Mouse (Mus musculus): ENCODE measurements around the gene Mocs2. TPM values are rescaled to one million over a fixed set of nuclear protein-coding genes. Genes with fewer than 3 reads are reported as not detected.

Gene Mocs2
- polyA plus RNA-seq, 1 experiment from 2014 or later: 92.6 TPM

DNA sequence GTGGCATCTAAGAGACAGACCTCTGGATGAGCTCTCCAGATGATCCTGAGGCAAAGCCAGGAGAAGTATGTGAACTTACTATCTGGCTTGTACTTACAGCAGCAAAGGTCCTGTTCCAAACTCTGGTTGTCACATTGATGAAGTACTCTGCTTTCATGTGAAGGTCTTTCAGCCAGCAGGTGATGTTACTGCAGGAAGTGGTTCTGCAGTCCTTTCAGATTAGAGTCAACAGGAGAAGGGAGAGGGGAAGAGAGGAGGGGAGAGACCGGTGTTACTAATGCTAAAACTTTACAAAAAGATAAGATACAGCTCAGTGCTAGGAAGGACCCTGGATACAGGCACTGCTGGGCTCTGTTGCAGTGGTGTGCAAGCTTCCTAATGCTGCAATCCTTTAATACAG lies 25.3 kb downstream of the Mocs2 start:
- DNase-seq (ENCODE audit: low spot score) (no peak), ATAC-seq (replicated peaks; ENCODE audit: low FRiP score, low TSS enrichment, low read depth) (no peak)
- H3K4me3 ChIP-seq (ENCODE audit: low read depth, low read length): no peak overlapping the region
- 0 out of 2 replicates have a peak, but pooled peaks cover 4% of the 10 kb centered on the region for H3K4me1 ChIP-seq (replicated peaks; ENCODE audit: control insufficient read depth, insufficient read depth, low read length)
- no peak overlapping the region for H3K9ac ChIP-seq (ENCODE audit: low read length)
- no peak overlapping the region for H3K27ac ChIP-seq (ENCODE audit: low read depth)
- 37% methylated on average over 1 of the region's 1 CpGs for WGBS
- no peak overlapping the region for H3K4me2 ChIP-seq (ENCODE audit: low read length)
- H3K36me3 ChIP-seq (ENCODE audit: control insufficient read depth, insufficient read depth, low read length): no peaks in the 10 kb centered on the region
- no peaks in the 10 kb centered on the region for H3K27me3 ChIP-seq (replicated peaks; ENCODE audit: control insufficient read depth, insufficient read depth, low read length)
- no peaks in the 10 kb centered on the region for H3K9me3 ChIP-seq (ENCODE audit: control insufficient read depth, low read length)

GRCm38 (mm10) chr13:114845804-114846203 lies 27.8 kb downstream of the Mocs2 start:
- H3K36me3 ChIP-seq (ENCODE audit: control insufficient read depth, insufficient read depth, low read length): no peaks in the 10 kb centered on the region
- H3K9me3 ChIP-seq (ENCODE audit: control insufficient read depth, low read length): no peaks in the 10 kb centered on the region
- DNase-seq (ENCODE audit: low spot score): no peak
- H3K27ac ChIP-seq (ENCODE audit: low read depth): no peak overlapping the region
- no peak overlapping the region for H3K9ac ChIP-seq (ENCODE audit: low read length)
- H3K4me1 ChIP-seq (replicated peaks; ENCODE audit: control insufficient read depth, insufficient read depth, low read length): no peaks in the 10 kb centered on the region
- WGBS: 89% methylated on average over 6 of the region's 6 CpGs
- no peak overlapping the region for H3K4me2 ChIP-seq (ENCODE audit: low read length)
- no peak for ATAC-seq (replicated peaks; ENCODE audit: low FRiP score, low TSS enrichment, low read depth)
- no peak overlapping the region for H3K4me3 ChIP-seq (ENCODE audit: low read depth, low read length)
- no peaks in the 10 kb centered on the region for H3K27me3 ChIP-seq (replicated peaks; ENCODE audit: control insufficient read depth, insufficient read depth, low read length)

DNA sequence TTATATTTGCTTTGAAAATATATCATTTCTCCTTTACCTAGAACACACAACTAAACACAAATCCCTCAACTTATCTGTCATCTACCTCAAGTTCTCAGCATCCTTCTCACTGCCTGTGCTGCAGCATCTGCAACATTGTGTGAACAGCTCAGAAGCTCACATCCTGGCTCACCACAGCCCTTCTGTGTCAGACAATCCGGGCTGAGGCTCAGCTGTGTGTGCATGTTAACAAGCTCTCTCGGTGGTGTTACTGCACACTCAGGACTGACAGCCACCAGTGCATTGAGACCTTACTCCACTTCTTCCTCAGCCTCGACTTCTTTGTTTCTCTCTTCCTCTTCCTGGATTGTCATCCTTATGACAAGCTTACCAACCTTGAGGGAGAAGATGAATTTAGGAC lies 30.9 kb downstream of the Mocs2 start:
- DNase-seq (ENCODE audit: low spot score): no peak
- Histone ChIP-seq H3K27ac (ENCODE audit: low read depth) (no peak overlapping the region), H3K9me3 (ENCODE audit: control insufficient read depth, low read length) (no peaks in the 10 kb centered on the region), H3K4me3 (ENCODE audit: low read depth, low read length) (no peak overlapping the region), H3K36me3 (ENCODE audit: control insufficient read depth, insufficient read depth, low read length) (no peaks in the 10 kb centered on the region), H3K4me2 (ENCODE audit: low read length) (no peak overlapping the region), H3K9ac (ENCODE audit: low read length) (no peak overlapping the region), H3K27me3 (replicated peaks; ENCODE audit: control insufficient read depth, insufficient read depth, low read length) (no peaks in the 10 kb centered on the region), H3K4me1 (replicated peaks; ENCODE audit: control insufficient read depth, insufficient read depth, low read length) (no peaks in the 10 kb centered on the region)
- no peak for ATAC-seq (replicated peaks; ENCODE audit: low FRiP score, low TSS enrichment, low read depth)
- 81% methylated on average over 3 of the region's 3 CpGs for WGBS

- peak; percentile 55; the same call in 1 of the 2 replicates for ATAC-seq (replicated peaks; ENCODE audit: low FRiP score, low TSS enrichment, low read depth)
- no peaks in the 10 kb centered on the region for H3K36me3 ChIP-seq (ENCODE audit: control insufficient read depth, insufficient read depth, low read length)
- WGBS: 70% methylated on average over 6 of the region's 6 CpGs
- no peak overlapping the region for H3K4me2 ChIP-seq (ENCODE audit: low read length)
- no peaks in the 10 kb centered on the region for H3K27me3 ChIP-seq (replicated peaks; ENCODE audit: control insufficient read depth, insufficient read depth, low read length)
- no peak overlapping the region for H3K4me3 ChIP-seq (ENCODE audit: low read depth, low read length)
- DNase-seq (ENCODE audit: low spot score): no peak
- H3K4me1 ChIP-seq (replicated peaks; ENCODE audit: control insufficient read depth, insufficient read depth, low read length): peaks cover 6% of the 10 kb centered on the region; the same call in 1 of the 2 replicates
- H3K27ac ChIP-seq (ENCODE audit: low read depth): peak overlapping the region; percentile 38; the same call in 1 of the 2 replicates
- no peak overlapping the region for H3K9ac ChIP-seq (ENCODE audit: low read length)
- no peaks in the 10 kb centered on the region for H3K9me3 ChIP-seq (ENCODE audit: control insufficient read depth, low read length)
Observed at GRCm38 (mm10) chr13:114852264-114853111, 34.5 kb downstream of the Mocs2 start.

DNA sequence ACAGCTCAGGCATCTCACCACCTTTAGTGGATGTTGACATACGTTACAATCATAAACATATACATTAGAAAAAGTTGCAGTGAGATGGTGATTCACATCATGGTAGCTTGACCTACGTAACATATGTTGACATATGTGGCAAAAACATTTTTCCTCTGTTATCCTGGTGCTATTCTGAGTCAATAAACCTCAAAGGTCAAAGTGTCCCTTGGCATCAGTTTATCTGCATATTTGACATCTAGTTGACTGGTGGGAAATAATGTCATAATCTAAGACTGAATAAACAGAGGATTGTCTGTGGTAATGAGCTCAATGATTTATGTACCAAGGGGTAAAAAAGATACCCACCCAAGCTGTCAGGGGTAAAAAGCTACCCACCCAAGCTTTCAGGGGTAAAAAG lies 35.1 kb downstream of the Mocs2 start:
- Histone ChIP-seq H3K27ac (ENCODE audit: low read depth) (no peak overlapping the region), H3K4me3 (ENCODE audit: low read depth, low read length) (no peak overlapping the region), H3K9ac (ENCODE audit: low read length) (no peak overlapping the region), H3K36me3 (ENCODE audit: control insufficient read depth, insufficient read depth, low read length) (no peaks in the 10 kb centered on the region), H3K27me3 (replicated peaks; ENCODE audit: control insufficient read depth, insufficient read depth, low read length) (no peaks in the 10 kb centered on the region), H3K4me2 (ENCODE audit: low read length) (no peak overlapping the region), H3K4me1 (replicated peaks; ENCODE audit: control insufficient read depth, insufficient read depth, low read length) (peaks cover 6% of the 10 kb centered on the region; the same call in 1 of the 2 replicates), H3K9me3 (ENCODE audit: control insufficient read depth, low read length) (no peaks in the 10 kb centered on the region)
- 84% methylated on average over 2 of the region's 2 CpGs for WGBS
- no peak for ATAC-seq (replicated peaks; ENCODE audit: low FRiP score, low TSS enrichment, low read depth)
- DNase-seq (ENCODE audit: low spot score): no peak

DNA sequence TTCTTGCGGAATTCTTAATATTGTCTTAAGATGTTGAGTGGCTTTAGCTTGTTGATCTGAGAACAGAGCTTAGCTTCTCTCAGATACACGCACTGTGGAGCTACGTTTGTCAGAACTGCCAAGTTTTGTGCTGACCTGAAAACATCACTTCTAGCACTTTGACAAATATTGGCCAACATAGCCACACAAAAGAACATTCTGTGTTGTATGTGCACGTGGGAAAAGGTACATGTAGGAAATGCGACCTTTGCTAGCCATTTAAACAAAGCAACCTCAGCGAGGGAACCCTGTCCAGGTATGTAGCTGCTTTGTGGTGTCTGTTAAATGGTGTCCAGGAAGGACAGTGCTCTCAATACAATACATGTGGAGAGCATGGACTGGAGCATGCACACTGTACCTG lies 36.0 kb downstream of the Mocs2 start:
- Histone ChIP-seq H3K27ac (ENCODE audit: low read depth) (no peak overlapping the region), H3K4me2 (ENCODE audit: low read length) (no peak overlapping the region), H3K9me3 (ENCODE audit: control insufficient read depth, low read length) (no peaks in the 10 kb centered on the region), H3K36me3 (ENCODE audit: control insufficient read depth, insufficient read depth, low read length) (no peaks in the 10 kb centered on the region), H3K4me3 (ENCODE audit: low read depth, low read length) (no peak overlapping the region), H3K4me1 (replicated peaks; ENCODE audit: control insufficient read depth, insufficient read depth, low read length) (peaks cover 6% of the 10 kb centered on the region; the same call in 1 of the 2 replicates), H3K27me3 (replicated peaks; ENCODE audit: control insufficient read depth, insufficient read depth, low read length) (no peaks in the 10 kb centered on the region), H3K9ac (ENCODE audit: low read length) (no peak overlapping the region)
- WGBS: 85% methylated on average over 6 of the region's 6 CpGs
- ATAC-seq (replicated peaks; ENCODE audit: low FRiP score, low TSS enrichment, low read depth): no peak
- DNase-seq (ENCODE audit: low spot score): no peak

- no peak overlapping the region for H3K4me2 ChIP-seq (ENCODE audit: low read length)
- WGBS: 92% methylated on average over 3 of the region's 3 CpGs
- no peak overlapping the region for H3K4me3 ChIP-seq (ENCODE audit: low read depth, low read length)
- ATAC-seq (replicated peaks; ENCODE audit: low FRiP score, low TSS enrichment, low read depth): no peak
- no peaks in the 10 kb centered on the region for H3K9me3 ChIP-seq (ENCODE audit: control insufficient read depth, low read length)
- H3K27ac ChIP-seq (ENCODE audit: low read depth): no peak overlapping the region
- peaks cover 6% of the 10 kb centered on the region; the same call in 1 of the 2 replicates for H3K4me1 ChIP-seq (replicated peaks; ENCODE audit: control insufficient read depth, insufficient read depth, low read length)
- H3K27me3 ChIP-seq (replicated peaks; ENCODE audit: control insufficient read depth, insufficient read depth, low read length): no peaks in the 10 kb centered on the region
- no peak for DNase-seq (ENCODE audit: low spot score)
- no peaks in the 10 kb centered on the region for H3K36me3 ChIP-seq (ENCODE audit: control insufficient read depth, insufficient read depth, low read length)
- no peak overlapping the region for H3K9ac ChIP-seq (ENCODE audit: low read length)
Observed at GRCm38 (mm10) chr13:114854428-114854827, 36.4 kb downstream of the Mocs2 start.

GRCm38 (mm10) chr13:114855573-114856268 lies 37.7 kb downstream of the Mocs2 start:
- Histone ChIP-seq H3K9me3 (ENCODE audit: control insufficient read depth, low read length) (no peaks in the 10 kb centered on the region), H3K27ac (ENCODE audit: low read depth) (no peak overlapping the region), H3K9ac (ENCODE audit: low read length) (no peak overlapping the region), H3K4me1 (replicated peaks; ENCODE audit: control insufficient read depth, insufficient read depth, low read length) (peaks cover 6% of the 10 kb centered on the region; the same call in 1 of the 2 replicates), H3K27me3 (replicated peaks; ENCODE audit: control insufficient read depth, insufficient read depth, low read length) (no peaks in the 10 kb centered on the region), H3K4me3 (ENCODE audit: low read depth, low read length) (no peak overlapping the region), H3K36me3 (ENCODE audit: control insufficient read depth, insufficient read depth, low read length) (no peaks in the 10 kb centered on the region), H3K4me2 (ENCODE audit: low read length) (no peak overlapping the region)
- DNase-seq (ENCODE audit: low spot score) (no peak), ATAC-seq (replicated peaks; ENCODE audit: low FRiP score, low TSS enrichment, low read depth) (no peak)
- WGBS: 31% methylated on average over 15 of the region's 15 CpGs

All from intestine, embryonic 14.5 days (tissue).